Mouse (Mus musculus) adipocyte (in vitro differentiated cells): ENCODE data around the gene Gm11096.

Experiments used
- DNase-seq: peaks from one replicate; pipeline ENCODE4 v3.0.0-alpha.2; 2016; ENCODE audit warnings: low spot score

The Gm11096 gene

GRCm38 (mm10) chr17:81481843-81482490 lies 40.4 kb downstream of the Gm11096 start:
- peak; percentile 28 for DNase-seq

GRCm38 (mm10) chr17:81486388-81486787 lies 44.8 kb downstream of the Gm11096 start:
- DNase-seq: peak; percentile 8
